Mouse (Mus musculus) common myeloid progenitor, adult 5-6 weeks (primary cell): ENCODE data around the gene Zbtb7a. TPM values are rescaled to one million over a fixed set of nuclear protein-coding genes. Genes with fewer than 3 reads are reported as not detected.

Source experiments
- ATAC-seq: replicated peaks from 2 replicates; pipeline ENCODE4 v1.8.0; 2016; ENCODE audit warnings: low read depth, mild to moderate bottlenecking, moderate TSS enrichment, inconsistent platforms; ENCODE audit not compliant: poor library complexity, severe bottlenecking
- total RNA-seq: library from RNA; stranded (forward); fragments of 200-1000, 187-1606 nt; gene quantifications from 2 replicates; pipeline ENCODE4 v1.2.3, GENCODE M21; 2017

The Zbtb7a gene
- total RNA-seq, 1 experiment from 2014 or later = 14.5 TPM

- ATAC-seq = no peak
These were observed 67.1 kb downstream of the Zbtb7a start, which contains the start of gene Nmrk2 for GRCm38 (mm10) chr10:81201807-81202758. Gene Nmrk2, minus strand, starts transcription at chr10:81202051.

Other genes starting within 250 kb of the Zbtb7a start
- gene Timm13, start 234.3 kb upstream of the Zbtb7a start, total RNA-seq = 40.2 and 52.3 TPM in 2 replicates
- gene Lmnb2, start 217.0 kb upstream of the Zbtb7a start, total RNA-seq = 44.0 and 46.6 TPM in 2 replicates
- gene Gadd45b, start 205.1 kb upstream of the Zbtb7a start, total RNA-seq = 6.9 and 7.5 TPM in 2 replicates
- gene Gng7, start 120.3 kb upstream of the Zbtb7a start, total RNA-seq = 0.18 and 2.2 TPM in 2 replicates
- gene Diras1, start 109.6 kb upstream of the Zbtb7a start, total RNA-seq = not detected in 2 replicates
- 4.1 and 5.5 TPM in 2 replicates for gene Slc39a3, start 97.8 kb upstream of the Zbtb7a start, total RNA-seq
- 41.4 and 43.1 TPM in 2 replicates for gene Sgta, start 75.0 kb upstream of the Zbtb7a start, total RNA-seq
- gene Thop1, start 65.2 kb upstream of the Zbtb7a start, total RNA-seq = 18.6 and 25.9 TPM in 2 replicates
- gene Creb3l3, start 36.3 kb upstream of the Zbtb7a start, total RNA-seq = 0.18 and 0.58 TPM in 2 replicates
- gene Map2k2, start 29.3 kb upstream of the Zbtb7a start, total RNA-seq = 56.2 and 61.8 TPM in 2 replicates
- 8.4 and 17.5 TPM in 2 replicates for gene Pias4, start 32.7 kb downstream of the Zbtb7a start, total RNA-seq
- gene Eef2, start 41.4 kb downstream of the Zbtb7a start, total RNA-seq = 1,623 and 1,948 TPM in 2 replicates
- gene Dapk3, start 47.8 kb downstream of the Zbtb7a start, total RNA-seq = 14.3 and 29.8 TPM in 2 replicates
- not detected in 2 replicates for gene 4930442H23Rik, start 48.6 kb downstream of the Zbtb7a start, total RNA-seq
- gene Nmrk2, start 66.8 kb downstream of the Zbtb7a start, total RNA-seq = not detected in 2 replicates
- not detected in 2 replicates for gene Atcay, start 95.6 kb downstream of the Zbtb7a start, total RNA-seq
- gene Zfr2, start 97.9 kb downstream of the Zbtb7a start, total RNA-seq = 0.19 TPM in 1 of 2 replicates, not detected in the other
- gene Matk, start 117.7 kb downstream of the Zbtb7a start, total RNA-seq = 19.7 and 20.3 TPM in 2 replicates
- gene Mrpl54, start 131.7 kb downstream of the Zbtb7a start, total RNA-seq = 132 and 198 TPM in 2 replicates
- gene Apba3, start 131.7 kb downstream of the Zbtb7a start, total RNA-seq = 12.1 and 14.5 TPM in 2 replicates
- 3.5 and 4.4 TPM in 2 replicates for gene Tjp3, start 156.4 kb downstream of the Zbtb7a start, total RNA-seq
- 24.4 and 36.8 TPM in 2 replicates for gene Pip5k1c, start 157.7 kb downstream of the Zbtb7a start, total RNA-seq
- gene Cactin, start 185.9 kb downstream of the Zbtb7a start, total RNA-seq = 27.9 and 35.1 TPM in 2 replicates
- gene Tbxa2r, start 193.5 kb downstream of the Zbtb7a start, total RNA-seq = 3.4 and 4.2 TPM in 2 replicates
- not detected in 2 replicates for gene Gipc3, start 208.0 kb downstream of the Zbtb7a start, total RNA-seq
- 33.2 and 35.5 TPM in 2 replicates for gene Hmg20b, start 215.3 kb downstream of the Zbtb7a start, total RNA-seq
- 8.7 and 17.4 TPM in 2 replicates for gene Mfsd12, start 222.3 kb downstream of the Zbtb7a start, total RNA-seq
- 0.23 TPM in 1 of 2 replicates, not detected in the other for gene 4930404N11Rik, start 230.6 kb downstream of the Zbtb7a start, total RNA-seq
- gene Fzr1, start 243.3 kb downstream of the Zbtb7a start, total RNA-seq = 21.9 and 24.8 TPM in 2 replicates
- gene Dohh, start 249.2 kb downstream of the Zbtb7a start, total RNA-seq = 34.7 and 50.7 TPM in 2 replicates
- gene Gm48551, start 249.2 kb downstream of the Zbtb7a start, total RNA-seq = 0.19 and 2.4 TPM in 2 replicates